Mouse (Mus musculus) testis, postnatal 10 days (tissue): ENCODE data around the gene Acr.

Source experiments
- DNase-seq: peaks from one replicate; pipeline ENCODE4 v3.0.0; 2021; ENCODE audit warnings: low spot score

The Acr gene

GRCm38 (mm10) chr15:89568114-89568513 is at the start of gene Acr:
Gene Acr (plus strand): TSS chr15:89568326.
- no peak for DNase-seq

- no peak for DNase-seq
Measured at GRCm38 (mm10) chr15:89521951-89522350, 46.2 kb upstream of the Acr start.

- DNase-seq = no peak
Measured at GRCm38 (mm10) chr15:89522566-89523282, 45.4 kb upstream of the Acr start.

- DNase-seq = no peak
Measured at GRCm38 (mm10) chr15:89523283-89523832, 44.8 kb upstream of the Acr start.

- DNase-seq = no peak
Measured at GRCm38 (mm10) chr15:89524001-89524571, 44.0 kb upstream of the Acr start.

- no peak for DNase-seq
Measured at GRCm38 (mm10) chr15:89524611-89525415, 43.3 kb upstream of the Acr start.

GRCm38 (mm10) chr15:89525464-89525863 is 42.7 kb upstream of the Acr start:
- DNase-seq = no peak

GRCm38 (mm10) chr15:89525896-89526295 is 42.2 kb upstream of the Acr start:
- DNase-seq = no peak

- no peak for DNase-seq
Measured at GRCm38 (mm10) chr15:89526776-89527325, 41.3 kb upstream of the Acr start.

- DNase-seq = no peak
Measured at GRCm38 (mm10) chr15:89527466-89527865, 40.7 kb upstream of the Acr start.

- DNase-seq = no peak
Measured at GRCm38 (mm10) chr15:89528201-89528850, 39.8 kb upstream of the Acr start.

- DNase-seq = no peak
Measured at GRCm38 (mm10) chr15:89528923-89529322, 39.2 kb upstream of the Acr start.

- peak; percentile 86 for DNase-seq
Measured at GRCm38 (mm10) chr15:89530336-89530735, 37.8 kb upstream of the Acr start.

GRCm38 (mm10) chr15:89531399-89531798 is 36.7 kb upstream of the Acr start:
- no peak for DNase-seq

GRCm38 (mm10) chr15:89532026-89532923 is 35.9 kb upstream of the Acr start:
- DNase-seq = no peak

- DNase-seq = no peak
Measured at GRCm38 (mm10) chr15:89532924-89533842, 34.9 kb upstream of the Acr start.

- no peak for DNase-seq
Measured at GRCm38 (mm10) chr15:89533843-89534207, 34.3 kb upstream of the Acr start.

- DNase-seq = no peak
Measured at GRCm38 (mm10) chr15:89544171-89544570, 24.0 kb upstream of the Acr start.

- DNase-seq = no peak
Measured at GRCm38 (mm10) chr15:89547321-89547720, 20.8 kb upstream of the Acr start.
